Mouse (Mus musculus): ENCODE results near the gene Gpc6.
A peak's percentile ranks its signal among the peaks of the same experiment; 100 is the strongest.

- no peak for TF ChIP-seq EP300 (IDR thresholded peaks at IDR 0.05; ENCODE audit: insufficient read depth, low read depth, low read length)
- TF ChIP-seq CTCF (IDR thresholded peaks at IDR 0.05) = peak; percentile 44
- TF ChIP-seq POLR2A (IDR thresholded peaks at IDR 0.05; ENCODE audit: insufficient read depth, low read depth, low read length) = no peak
These were observed 954.2 kb downstream of the Gpc6 start for GRCm38 (mm10) chr14:117879313-117879712.
